Mouse (Mus musculus) intestine, embryonic 14.5 days (tissue): ENCODE measurements at regions not wholly inside any gene's neighbourhood (a gene's known extent, or its start where the extent isn't known, plus 50 kb on each side); places are given as distances from the start of the nearest gene placed in this dataset.

ENCODE experiments used
- ATAC-seq: fragments of 200-750 bp; cut with Nextera tagmentation; replicated peaks from 2 replicates; pipeline ENCODE4 v1.8.0; 2017; ENCODE audit warnings: low read depth, moderate number of reproducible peaks, moderate TSS enrichment, moderate library complexity; ENCODE audit not compliant: low FRiP score, low TSS enrichment
- DNase-seq: peaks from one replicate; pipeline ENCODE4 v3.0.0-alpha.2; 2018; ENCODE audit warnings: low spot score
- H3K27ac ChIP-seq: fragments of 300-500 bp; sonication (generic); 2 replicates; pipeline ENCODE4 v1.5.1; 2014; ENCODE audit warnings: low read depth, mild to moderate bottlenecking, control low read depth
- H3K27me3 ChIP-seq: fragments of 300-500 bp; sonication (generic); replicated peaks from 2 replicates; pipeline ENCODE4 v1.6.1; 2014; ENCODE audit warnings: low read length, control low read depth; ENCODE audit not compliant: control insufficient read depth, insufficient read depth
- H3K36me3 ChIP-seq: fragments of 300-500 bp; sonication (generic); 2 replicates; pipeline ENCODE4 v1.6.1; 2014; ENCODE audit warnings: low read length, control low read depth; ENCODE audit not compliant: control insufficient read depth, insufficient read depth
- H3K4me1 ChIP-seq: fragments of 300-500 bp; sonication (generic); replicated peaks from 2 replicates; pipeline ENCODE4 v1.6.1; 2014; ENCODE audit warnings: low read length, control low read depth, mixed read lengths; ENCODE audit not compliant: control insufficient read depth, insufficient read depth
- H3K4me2 ChIP-seq: fragments of 300-500 bp; sonication (generic); 2 replicates; pipeline ENCODE4 v1.6.1; 2014; ENCODE audit warnings: low read length
- H3K4me3 ChIP-seq: fragments of 300-500 bp; sonication (generic); 2 replicates; pipeline ENCODE4 v1.5.1; 2014; ENCODE audit warnings: low read depth, low read length, control low read depth, mixed read lengths
- H3K9ac ChIP-seq: fragments of 300-500 bp; sonication (generic); 2 replicates; pipeline ENCODE4 v1.6.1; 2014; ENCODE audit warnings: mild to moderate bottlenecking, low read length
- H3K9me3 ChIP-seq: fragments of 300-500 bp; sonication (generic); 2 replicates; pipeline ENCODE4 v1.6.1; 2016; ENCODE audit warnings: low read length, control low read depth; ENCODE audit not compliant: control insufficient read depth
- WGBS: fragments of 180-500 bp; shearing (Covaris S2); extraction: QIAGEN DNeasy Blood & Tissue Kit; methylation state at CpG from one replicate; pipeline ENCODE4 v1.1.7; 2014; 5-methylcytosine and 5-hydroxymethylcytosine counted together

DNA sequence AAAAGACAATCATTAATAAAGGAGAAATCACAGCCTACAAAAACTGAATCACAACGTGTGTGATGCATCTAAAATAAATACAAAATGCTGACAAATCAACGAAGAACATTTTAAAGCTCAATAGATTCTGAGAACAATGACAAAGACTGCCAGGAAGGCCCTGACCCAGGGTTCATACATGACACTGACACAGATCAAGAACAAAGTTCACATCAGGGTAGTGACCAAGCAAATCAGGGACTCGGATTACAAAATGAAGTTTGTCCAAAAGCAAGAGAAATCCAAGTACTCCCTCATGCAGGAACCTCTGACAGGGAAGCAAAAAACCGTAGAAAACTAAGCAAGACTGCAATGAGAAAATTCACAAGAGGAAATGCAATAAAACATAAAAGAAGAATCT lies 94.1 kb upstream of the Spred1 start:
- H3K27ac ChIP-seq: no peak overlapping the region
- no peaks in the 10 kb centered on the region for H3K36me3 ChIP-seq
- ATAC-seq (no peak), DNase-seq (no peak)
- no peaks in the 10 kb centered on the region for H3K4me1 ChIP-seq
- H3K9ac ChIP-seq: no peak overlapping the region
- H3K27me3 ChIP-seq: no peaks in the 10 kb centered on the region
- H3K9me3 ChIP-seq: no peaks in the 10 kb centered on the region
- no peak overlapping the region for H3K4me3 ChIP-seq
- H3K4me2 ChIP-seq: no peak overlapping the region
- WGBS: 70% methylated on average over 4 of the region's 4 CpGs

DNA sequence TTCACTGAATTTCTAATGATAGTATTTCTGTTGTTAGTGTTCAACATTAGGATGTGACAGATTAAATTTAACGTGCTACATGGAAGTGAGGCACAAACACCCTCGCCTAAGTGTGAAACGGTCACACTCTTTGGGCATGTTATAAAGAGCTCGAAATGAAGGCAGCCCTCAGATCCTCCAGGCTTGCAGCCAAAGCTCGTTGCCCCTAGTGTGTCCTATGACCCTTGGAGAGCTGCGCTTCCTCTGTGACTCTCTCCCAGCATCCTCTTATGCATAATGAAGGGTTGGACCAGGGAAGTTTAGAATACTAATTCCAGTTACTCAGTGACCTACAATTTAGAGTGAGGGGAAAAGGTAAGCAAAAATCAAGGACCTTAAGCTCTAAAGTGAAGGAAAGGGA lies 92.4 kb upstream of the Spred1 start:
- no peak for ATAC-seq
- Histone ChIP-seq H3K27ac (no peak overlapping the region), H3K27me3 (no peaks in the 10 kb centered on the region), H3K4me3 (no peak overlapping the region), H3K4me2 (no peak overlapping the region), H3K9ac (no peak overlapping the region), H3K36me3 (no peaks in the 10 kb centered on the region), H3K9me3 (no peaks in the 10 kb centered on the region), H3K4me1 (no peaks in the 10 kb centered on the region)
- DNase-seq: no peak
- 71% methylated on average over 6 of the region's 6 CpGs for WGBS

DNA sequence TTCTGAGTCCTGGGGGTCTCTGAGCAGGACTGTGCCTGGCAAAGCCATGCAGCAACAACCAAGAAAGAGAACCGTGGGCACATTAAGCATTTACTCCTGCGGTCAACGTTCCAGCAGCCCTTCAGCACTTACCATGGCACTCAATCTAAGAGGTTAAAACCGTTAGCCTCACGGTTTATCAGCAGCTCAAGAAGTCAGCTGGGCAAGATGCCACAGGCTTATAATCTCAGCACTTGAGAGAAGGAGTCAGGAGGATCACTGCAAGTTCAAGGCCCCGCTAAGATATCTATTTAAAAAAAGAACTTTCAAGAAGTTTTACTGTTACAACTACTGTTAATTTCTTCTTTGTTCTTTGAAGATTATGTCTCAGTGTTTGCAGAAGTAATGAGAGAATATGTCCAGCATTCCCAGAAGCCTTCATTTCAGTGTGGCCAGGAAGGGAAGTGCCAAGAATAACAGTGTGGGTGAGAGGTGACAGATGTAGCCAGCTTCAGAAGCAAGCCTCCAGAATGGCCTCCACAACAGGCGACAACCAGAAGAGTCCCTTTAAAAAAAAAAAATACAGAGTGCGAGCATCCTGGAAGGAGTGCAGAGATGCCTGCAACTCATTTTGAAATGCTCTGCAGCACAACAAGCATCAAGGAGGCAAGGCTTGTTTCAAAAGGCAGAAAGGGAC lies 84.8 kb upstream of the Spred1 start:
- Histone ChIP-seq H3K9ac (no peak overlapping the region), H3K27me3 (no peaks in the 10 kb centered on the region), H3K9me3 (no peaks in the 10 kb centered on the region), H3K27ac (no peak overlapping the region), H3K36me3 (no peaks in the 10 kb centered on the region), H3K4me2 (no peak overlapping the region), H3K4me1 (no peaks in the 10 kb centered on the region), H3K4me3 (no peak overlapping the region)
- no peak for ATAC-seq
- WGBS: 69% methylated on average over 8 of the region's 8 CpGs
- DNase-seq: no peak

DNA sequence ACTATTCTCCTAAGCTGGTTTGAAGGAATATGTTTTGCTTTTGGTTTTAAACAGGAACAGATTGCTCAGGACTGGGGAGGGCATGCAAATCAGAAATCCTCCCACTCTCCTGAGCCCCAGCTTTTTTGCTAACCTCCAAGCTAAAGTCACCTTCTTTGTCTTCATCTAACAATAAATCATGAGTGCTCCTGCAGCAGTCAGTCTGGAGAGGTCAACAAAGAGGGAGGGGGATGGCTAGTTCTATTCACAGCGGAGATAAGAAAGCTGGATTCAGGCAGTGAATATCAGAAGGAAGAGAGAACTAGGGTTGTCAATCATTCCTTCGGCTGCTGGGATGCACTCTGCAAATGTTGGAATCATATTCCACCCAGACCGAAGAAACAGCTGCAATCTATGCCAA lies 81.0 kb upstream of the Spred1 start:
- ATAC-seq (no peak), DNase-seq (no peak)
- no peak overlapping the region for H3K4me2 ChIP-seq
- H3K4me3 ChIP-seq: no peak overlapping the region
- H3K9me3 ChIP-seq: no peaks in the 10 kb centered on the region
- no peaks in the 10 kb centered on the region for H3K4me1 ChIP-seq
- H3K27ac ChIP-seq: no peak overlapping the region
- H3K36me3 ChIP-seq: no peaks in the 10 kb centered on the region
- H3K9ac ChIP-seq: no peak overlapping the region
- 40% methylated on average over 3 of the region's 3 CpGs for WGBS
- peaks cover 6% of the 10 kb centered on the region; the same call in 1 of the 2 replicates for H3K27me3 ChIP-seq

DNA sequence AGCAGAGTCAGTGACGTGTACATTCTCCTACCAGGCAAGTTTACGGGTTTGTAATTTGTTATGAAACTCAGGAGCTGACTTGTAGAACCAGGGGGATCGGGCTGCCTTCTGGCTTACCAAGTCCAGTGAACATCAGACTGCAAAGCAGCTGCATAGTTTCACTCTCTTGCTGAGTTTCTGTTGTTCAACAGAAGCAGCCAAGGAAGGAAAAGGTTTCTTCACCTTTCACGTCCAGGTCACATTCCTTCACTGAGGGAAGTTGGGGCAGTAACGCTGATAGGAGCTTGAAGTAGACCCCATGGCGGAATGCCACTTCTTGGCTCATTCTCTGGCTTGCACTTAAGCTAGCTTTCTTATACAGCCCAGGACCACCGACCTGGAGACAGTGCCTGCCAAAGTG lies 77.3 kb upstream of the Spred1 start:
- Histone ChIP-seq H3K27me3 (peaks cover 13% of the 10 kb centered on the region; the same call in 1 of the 2 replicates), H3K9ac (no peak overlapping the region), H3K4me1 (no peaks in the 10 kb centered on the region), H3K27ac (no peak overlapping the region), H3K4me2 (no peak overlapping the region), H3K4me3 (no peak overlapping the region), H3K36me3 (no peaks in the 10 kb centered on the region), H3K9me3 (no peaks in the 10 kb centered on the region)
- DNase-seq: no peak
- WGBS: 33% methylated on average over 7 of the region's 7 CpGs
- peak; percentile 36; the same call in 1 of the 2 replicates for ATAC-seq

DNA sequence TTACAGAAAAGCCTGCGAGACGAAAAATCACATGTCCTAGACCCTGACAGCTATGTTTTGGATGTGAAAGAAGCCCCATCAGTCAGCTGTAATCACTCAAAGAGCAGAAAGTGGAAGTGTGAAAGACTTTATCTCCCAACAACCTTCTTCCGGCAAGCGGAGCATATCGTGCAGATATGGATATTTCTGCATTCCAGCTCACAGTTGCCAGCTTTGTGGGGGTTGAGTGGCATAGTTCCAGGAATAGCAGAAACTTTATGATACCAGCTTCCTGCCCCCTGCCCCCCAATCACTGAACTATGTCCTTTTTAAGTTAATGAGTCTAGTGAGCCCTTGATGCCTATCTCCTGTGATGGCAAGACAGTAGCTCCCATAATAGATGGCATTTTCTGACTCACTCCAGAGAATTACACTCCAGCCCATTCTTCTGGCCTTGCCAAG lies 72.9 kb upstream of the Spred1 start:
- Histone ChIP-seq H3K9me3 (no peaks in the 10 kb centered on the region), H3K4me2 (no peak overlapping the region), H3K36me3 (no peaks in the 10 kb centered on the region), H3K27me3 (0 out of 2 replicates have a peak, but pooled peaks cover 7% of the 10 kb centered on the region), H3K27ac (no peak overlapping the region), H3K4me1 (no peaks in the 10 kb centered on the region), H3K4me3 (no peak overlapping the region), H3K9ac (no peak overlapping the region)
- 67% methylated on average over 5 of the region's 5 CpGs for WGBS
- no peak for DNase-seq
- no peak for ATAC-seq

DNA sequence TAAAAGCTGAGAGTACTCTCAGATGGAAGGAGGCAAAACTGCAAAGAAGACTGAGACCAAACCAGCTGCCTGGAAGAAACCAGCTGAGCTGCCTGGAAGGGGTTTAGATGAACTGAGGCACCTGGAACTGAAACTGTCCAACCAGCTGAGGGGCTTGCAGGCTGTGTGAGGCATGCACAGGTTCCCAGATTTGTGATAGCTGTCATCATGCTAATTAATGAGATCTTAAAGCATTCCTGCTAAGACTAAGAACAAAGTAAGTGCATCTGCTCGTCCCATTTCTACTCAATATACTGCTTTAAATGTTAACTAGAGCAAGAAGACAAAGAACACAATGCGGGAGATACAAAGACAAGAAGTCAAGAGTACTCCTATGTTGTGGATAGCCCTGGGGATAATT lies 71.1 kb upstream of the Spred1 start:
- H3K27me3 ChIP-seq: 0 out of 2 replicates have a peak, but pooled peaks cover 7% of the 10 kb centered on the region
- WGBS: 84% methylated on average over 2 of the region's 2 CpGs
- H3K9ac ChIP-seq: no peak overlapping the region
- H3K27ac ChIP-seq: no peak overlapping the region
- no peak overlapping the region for H3K4me2 ChIP-seq
- H3K9me3 ChIP-seq: no peaks in the 10 kb centered on the region
- DNase-seq (no peak), ATAC-seq (no peak)
- H3K4me1 ChIP-seq: no peaks in the 10 kb centered on the region
- no peaks in the 10 kb centered on the region for H3K36me3 ChIP-seq
- no peak overlapping the region for H3K4me3 ChIP-seq

DNA sequence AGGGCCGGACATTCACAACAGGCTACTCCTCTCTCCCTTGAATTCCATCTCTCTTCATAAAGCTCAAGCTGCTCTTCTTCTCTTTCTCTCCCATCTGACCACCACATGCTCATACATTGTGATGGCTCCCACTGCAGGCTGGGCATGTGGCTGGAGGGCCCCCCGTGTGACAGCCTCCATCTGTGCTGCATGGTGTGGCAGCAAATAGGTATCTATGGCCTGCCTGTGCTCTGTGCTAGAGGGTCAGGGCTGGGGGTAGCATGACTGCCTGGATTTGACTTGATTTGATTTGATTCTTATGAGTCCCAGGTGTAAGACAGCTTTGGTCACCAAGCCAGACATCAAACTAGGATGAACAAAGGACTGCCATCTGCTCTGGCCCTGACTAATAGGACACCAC lies 57.0 kb upstream of the Spred1 start:
- no peaks in the 10 kb centered on the region for H3K9me3 ChIP-seq
- 83% methylated on average over 2 of the region's 2 CpGs for WGBS
- no peaks in the 10 kb centered on the region for H3K36me3 ChIP-seq
- DNase-seq: no peak
- no peaks in the 10 kb centered on the region for H3K27me3 ChIP-seq
- no peak overlapping the region for H3K4me3 ChIP-seq
- H3K9ac ChIP-seq: no peak overlapping the region
- ATAC-seq: no peak
- H3K27ac ChIP-seq: no peak overlapping the region
- no peaks in the 10 kb centered on the region for H3K4me1 ChIP-seq
- H3K4me2 ChIP-seq: no peak overlapping the region

DNA sequence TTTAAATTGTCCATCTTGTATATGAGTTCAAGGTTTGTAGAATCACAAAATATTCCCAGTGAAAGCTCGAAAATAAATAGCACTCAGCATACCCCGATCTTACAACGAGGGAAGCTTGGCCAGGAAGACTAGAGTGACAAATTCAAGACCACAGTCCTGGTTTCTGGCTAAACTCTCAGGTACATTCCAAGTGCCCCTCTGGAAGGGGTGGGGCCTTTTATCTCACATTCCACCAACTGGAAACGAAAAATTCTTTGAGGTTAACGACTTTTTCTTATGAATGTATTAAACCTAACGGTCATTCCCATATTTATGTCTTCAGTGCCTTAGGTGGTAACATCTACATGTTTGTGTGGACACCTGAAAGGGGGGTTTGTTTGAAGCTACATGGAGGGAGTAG lies 50.8 kb upstream of the Spred1 start:
- H3K27ac ChIP-seq: no peak overlapping the region
- ATAC-seq: no peak

More for the DNA sequence above, 50.8 kb upstream of the Spred1 start:
- WGBS: 62% methylated on average over 6 of the region's 6 CpGs
- Histone ChIP-seq H3K4me2 (no peak overlapping the region), H3K9me3 (no peaks in the 10 kb centered on the region), H3K4me3 (no peak overlapping the region), H3K36me3 (no peaks in the 10 kb centered on the region), H3K27me3 (no peaks in the 10 kb centered on the region), H3K4me1 (no peaks in the 10 kb centered on the region), H3K9ac (no peak overlapping the region)
- DNase-seq: no peak
